Mouse (Mus musculus) thymus, adult 2 months (tissue): ENCODE data around the gene Hoxc8.

Experiments used
- CTCF ChIP-seq: fragments of 200-500 bp; IDR thresholded peaks from 2 replicates; pipeline ENCODE4 v1.5.1; 2012; ENCODE audit warnings: mild to moderate bottlenecking, control low read depth, low read length, moderate library complexity, borderline replicate concordance; ENCODE audit not compliant: control insufficient read depth, poor library complexity, insufficient read depth; ENCODE audit errors: extremely low read depth
- POLR2A ChIP-seq: fragments of 200-500 bp; IDR thresholded peaks from 2 replicates; pipeline ENCODE4 v1.6.1; 2012; ENCODE audit warnings: mild to moderate bottlenecking, low read length, control low read depth, moderate library complexity; ENCODE audit not compliant: control insufficient read depth, poor library complexity, insufficient read depth; ENCODE audit errors: extremely low read depth

- TF ChIP-seq CTCF = no peak
- no peak for TF ChIP-seq POLR2A
Measured at GRCm38 (mm10) chr15:103042209-103042608, 51.8 kb downstream of the Hoxc8 start.
